Mouse (Mus musculus) kidney, adult 10 weeks (tissue): Measurements from ENCODE around the gene Ppp1r13l. TPM values are rescaled to one million over a fixed set of nuclear protein-coding genes. Genes with fewer than 3 reads are reported as not detected.

Source experiments
- polyA plus RNA-seq: library from polyadenylated mRNA; stranded (reverse); fragments of 350-450 nt; fragmentation: Illumina TruSeq; extraction: RNeasy Lipid Tissue Mini Kit (QIAGEN cat#74804); gene quantifications from one replicate; pipeline ENCODE4 v1.2.3, GENCODE M21; 2014; ENCODE audit warnings: low read depth, low replicate concordance

The Ppp1r13l gene
- not detected for polyA plus RNA-seq

GRCm38 (mm10) chr7:19359299-19359891, at the start of gene Ppp1r13l, which contains the start of gene Cd3eap:
Ppp1r13l (plus strand) TSS chr7:19359749.
Cd3eap (minus strand) TSS chr7:19359483.

GRCm38 (mm10) chr7:19309884-19310641, 49.5 kb upstream of the Ppp1r13l start, which contains the start of gene Fosb:
Fosb (minus strand) TSS chr7:19310051.

DNA sequence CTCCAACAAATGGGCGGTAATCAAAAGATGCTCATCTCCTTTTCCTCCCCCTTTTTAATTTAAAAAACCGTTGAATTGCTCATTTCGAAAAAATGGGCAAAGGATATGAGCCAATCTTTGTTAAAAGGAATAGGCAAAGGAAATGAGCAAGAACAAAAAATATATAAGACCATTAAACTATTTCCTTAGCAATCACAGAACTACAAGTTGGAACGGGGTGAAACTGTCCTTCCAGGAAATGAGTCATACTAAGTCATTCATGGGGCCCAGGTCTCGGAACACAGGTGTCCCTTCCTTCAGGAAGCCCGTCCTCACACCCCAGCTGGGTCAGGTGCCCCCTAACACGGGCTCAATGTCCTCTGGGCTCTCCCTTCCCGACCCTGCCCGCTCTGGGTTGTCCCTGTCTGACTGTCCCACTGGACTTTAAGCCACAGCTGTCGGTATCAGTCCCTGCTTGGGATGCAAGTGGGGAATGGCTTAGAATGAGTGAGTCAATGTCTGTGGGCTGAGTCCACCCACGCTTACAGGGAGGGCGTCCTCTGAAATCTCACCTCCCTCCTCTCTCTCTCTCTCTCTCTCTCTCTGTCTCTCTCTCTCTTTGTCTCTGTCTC, 15.2 kb upstream of the Ppp1r13l start, which contains the start of gene Ercc1:
Ercc1 (plus strand) TSS at position 542 of the 611 bp plus-strand sequence.

GRCm38 (mm10) chr7:19381377-19382165, 22.0 kb downstream of the Ppp1r13l start, which contains the start of gene Ercc2:
Ercc2 (plus strand) TSS chr7:19382010.

DNA sequence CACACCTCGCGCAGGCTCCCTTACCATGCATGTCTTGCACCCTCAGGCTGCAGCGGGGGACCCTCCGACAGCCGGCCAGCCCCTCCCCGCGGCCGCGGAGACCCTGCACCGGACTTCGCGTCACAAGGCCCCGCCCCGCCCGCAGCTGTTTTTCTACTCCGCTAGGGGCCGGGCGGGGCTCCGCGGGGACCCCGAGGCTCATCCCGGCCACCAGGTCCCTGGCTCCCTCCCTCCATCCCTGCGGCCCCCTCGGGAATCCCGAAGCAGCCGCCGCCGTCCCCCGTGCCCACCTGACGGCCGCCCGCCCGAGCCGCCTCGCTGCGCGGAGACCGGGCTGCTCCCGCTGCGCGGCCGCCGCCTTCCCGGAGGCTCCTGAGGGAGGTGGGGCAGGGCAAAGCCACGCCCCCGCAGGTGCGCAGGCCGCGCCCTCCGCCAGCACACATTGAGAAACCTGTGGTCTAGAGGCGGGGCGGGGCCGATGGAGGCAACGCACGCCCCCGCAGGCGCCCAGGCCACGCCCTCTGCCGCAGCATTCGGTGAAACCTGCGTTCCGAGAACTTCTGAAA, 44.3 kb downstream of the Ppp1r13l start, which contains the start of gene Klc3:
Klc3 (minus strand) TSS at position 374 of the 566 bp plus-strand sequence.

GRCm38 (mm10) chr7:19404476-19404875, 44.9 kb downstream of the Ppp1r13l start, which contains the start of gene Ckm:
Ckm (plus strand) TSS chr7:19404776.

Other genes starting within 250 kb of the Ppp1r13l start
- gene Gm4969, start 241.4 kb upstream of the Ppp1r13l start, polyA plus RNA-seq = not detected
- 0.36 TPM for gene Fbxo46, start 239.9 kb upstream of the Ppp1r13l start, polyA plus RNA-seq
- 5.9 TPM for gene Qpctl, start 210.5 kb upstream of the Ppp1r13l start, polyA plus RNA-seq
- 0.44 TPM for gene Snrpd2, start 210.0 kb upstream of the Ppp1r13l start, polyA plus RNA-seq
- gene Gipr, start 193.6 kb upstream of the Ppp1r13l start, polyA plus RNA-seq = not detected
- not detected for gene Eml2, start 183.3 kb upstream of the Ppp1r13l start, polyA plus RNA-seq
- 1.8 TPM for gene Gpr4, start 147.2 kb upstream of the Ppp1r13l start, polyA plus RNA-seq
- gene Opa3, start 131.4 kb upstream of the Ppp1r13l start, polyA plus RNA-seq = 12.2 TPM
- 16.0 TPM for gene Vasp, start 87.9 kb upstream of the Ppp1r13l start, polyA plus RNA-seq
- not detected for gene Ppm1n, start 79.7 kb upstream of the Ppp1r13l start, polyA plus RNA-seq
- gene Rtn2, start 77.1 kb upstream of the Ppp1r13l start, polyA plus RNA-seq = 0.28 TPM
- gene Fosb, start 49.7 kb upstream of the Ppp1r13l start, polyA plus RNA-seq = 0.20 TPM
- gene Ercc1, start 15.0 kb upstream of the Ppp1r13l start, polyA plus RNA-seq = not detected
- 1.2 TPM for gene Cd3eap, start 266 bp upstream of the Ppp1r13l start, polyA plus RNA-seq
- gene Ercc2, start 22.3 kb downstream of the Ppp1r13l start, polyA plus RNA-seq = not detected
- gene Klc3, start 44.4 kb downstream of the Ppp1r13l start, polyA plus RNA-seq = not detected
- not detected for gene Ckm, start 45.0 kb downstream of the Ppp1r13l start, polyA plus RNA-seq
- 0.89 TPM for gene Mark4, start 99.1 kb downstream of the Ppp1r13l start, polyA plus RNA-seq
- 1.4 TPM for gene Exoc3l2, start 103.6 kb downstream of the Ppp1r13l start, polyA plus RNA-seq
- 4.8 TPM for gene Bloc1s3, start 148.6 kb downstream of the Ppp1r13l start, polyA plus RNA-seq
- not detected for gene Trappc6a, start 148.6 kb downstream of the Ppp1r13l start, polyA plus RNA-seq
- not detected for gene Nkpd1, start 158.1 kb downstream of the Ppp1r13l start, polyA plus RNA-seq
- 0.49 TPM for gene Ppp1r37, start 203.3 kb downstream of the Ppp1r13l start, polyA plus RNA-seq
- not detected for gene Zfp296, start 217.5 kb downstream of the Ppp1r13l start, polyA plus RNA-seq
- gene Gemin7, start 217.8 kb downstream of the Ppp1r13l start, polyA plus RNA-seq = 19.0 TPM
- 1.5 TPM for gene Clasrp, start 244.7 kb downstream of the Ppp1r13l start, polyA plus RNA-seq